Mouse (Mus musculus): ENCODE measurements around the gene Csrnp2. TPM values are rescaled to one million over a fixed set of nuclear protein-coding genes. Genes with fewer than 3 reads are reported as not detected.

Gene Csrnp2
- polyA plus RNA-seq, 1 experiment from 2014 or later: 18.6 TPM

DNA sequence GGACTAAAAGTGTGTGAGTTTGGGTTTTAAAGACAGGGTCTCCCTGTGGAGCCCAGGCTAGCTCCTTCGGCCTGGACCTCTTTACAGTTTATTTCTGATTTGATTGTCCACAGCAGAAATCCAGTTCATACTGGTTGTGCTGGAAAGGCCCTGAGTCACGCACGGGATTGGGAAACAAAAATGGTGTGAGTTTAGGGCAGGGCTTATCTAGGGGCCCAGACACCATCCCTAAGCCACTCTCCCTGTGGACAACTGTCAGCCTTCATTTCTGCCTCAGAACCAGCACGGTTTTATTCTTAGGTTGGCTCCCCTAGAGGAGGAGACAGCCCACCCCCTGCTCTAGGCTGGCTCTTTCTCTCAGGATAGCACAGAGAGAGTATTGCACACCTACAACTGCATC lies 62.1 kb downstream of the Csrnp2 start:
- H3K9ac ChIP-seq (ENCODE audit: low read depth, low read length): no peak overlapping the region
- H3K27me3 ChIP-seq (ENCODE audit: control insufficient read depth, insufficient read depth, low read length): no peaks in the 10 kb centered on the region
- H3K4me1 ChIP-seq (ENCODE audit: control insufficient read depth, insufficient read depth, low read length): no peaks in the 10 kb centered on the region
- no peak overlapping the region for H3K4me2 ChIP-seq (replicated peaks; ENCODE audit: low read depth, low read length)
- H3K27ac ChIP-seq (ENCODE audit: low read depth, low read length): no peak overlapping the region
- H3K9me3 ChIP-seq (ENCODE audit: control insufficient read depth, low read length): no peaks in the 10 kb centered on the region
- ATAC-seq (ENCODE audit: low FRiP score, low TSS enrichment): no peak
- no peaks in the 10 kb centered on the region for H3K36me3 ChIP-seq (ENCODE audit: control insufficient read depth, insufficient read depth, low read length)
- WGBS: 70% methylated on average over 4 of the region's 4 CpGs
- H3K4me3 ChIP-seq (ENCODE audit: low read length): no peak overlapping the region

DNA sequence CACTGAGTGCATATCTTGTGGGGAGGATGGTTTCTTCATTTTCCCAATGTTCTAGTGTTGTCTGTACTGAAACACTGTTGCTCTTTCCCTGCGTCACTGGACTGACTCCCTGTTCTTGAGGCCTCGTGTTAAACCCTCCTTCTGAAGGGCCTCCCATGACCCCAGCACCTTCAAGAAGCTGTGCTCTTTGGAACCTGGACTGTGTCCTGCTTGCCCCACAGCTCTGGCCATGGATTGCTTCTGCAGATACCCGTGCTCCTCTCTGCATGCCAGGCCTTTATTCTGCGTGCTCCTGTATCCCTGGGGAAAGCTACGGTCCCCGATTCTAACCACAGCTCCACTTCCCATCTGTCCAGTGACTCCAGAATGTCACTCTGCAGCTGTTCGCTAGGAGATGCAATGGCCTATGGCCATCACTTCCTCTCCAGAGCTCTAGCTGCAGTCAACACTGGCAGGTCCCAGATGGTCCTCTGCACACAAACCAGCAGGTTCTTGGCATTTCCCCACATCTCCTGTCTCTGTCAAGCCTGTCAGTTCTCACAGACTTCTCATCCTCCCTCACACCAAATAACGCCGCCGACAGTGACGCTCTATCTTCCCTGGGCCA lies 65.2 kb downstream of the Csrnp2 start:
- no peak overlapping the region for H3K4me3 ChIP-seq (ENCODE audit: low read length)
- 60% methylated on average over 11 of the region's 11 CpGs for WGBS
- ATAC-seq (ENCODE audit: low FRiP score, low TSS enrichment): no peak
- 0 out of 2 replicates have a peak, but pooled peaks cover 3% of the 10 kb centered on the region for H3K27me3 ChIP-seq (ENCODE audit: control insufficient read depth, insufficient read depth, low read length)
- H3K4me1 ChIP-seq (ENCODE audit: control insufficient read depth, insufficient read depth, low read length): no peaks in the 10 kb centered on the region
- H3K9me3 ChIP-seq (ENCODE audit: control insufficient read depth, low read length): no peaks in the 10 kb centered on the region
- no peak overlapping the region for H3K4me2 ChIP-seq (replicated peaks; ENCODE audit: low read depth, low read length)
- H3K9ac ChIP-seq (ENCODE audit: low read depth, low read length): no peak overlapping the region
- no peak overlapping the region for H3K27ac ChIP-seq (ENCODE audit: low read depth, low read length)
- no peaks in the 10 kb centered on the region for H3K36me3 ChIP-seq (ENCODE audit: control insufficient read depth, insufficient read depth, low read length)

Other genes starting within 250 kb of the Csrnp2 start
- gene Tmprss12, start 214.7 kb downstream of the Csrnp2 start, polyA plus RNA-seq (2014; fragmentation: Nextera tagmentation; extraction: Ambion mirVana): not detected in 2 replicates
- gene Mettl7a1, start 191.3 kb downstream of the Csrnp2 start, polyA plus RNA-seq (2014; fragmentation: Nextera tagmentation; extraction: Ambion mirVana): 10.0 and 17.4 TPM in 2 replicates
- gene Mettl7a3, start 160.6 kb downstream of the Csrnp2 start, polyA plus RNA-seq (2014; fragmentation: Nextera tagmentation; extraction: Ambion mirVana): not detected in 2 replicates
- gene Methig1, start 142.3 kb downstream of the Csrnp2 start, polyA plus RNA-seq (2014; fragmentation: Nextera tagmentation; extraction: Ambion mirVana): 0.27 and 0.87 TPM in 2 replicates
- not detected in 2 replicates for gene Mettl7a2, start 142.3 kb downstream of the Csrnp2 start, polyA plus RNA-seq (2014; fragmentation: Nextera tagmentation; extraction: Ambion mirVana)
- gene Higd1c, start 130.9 kb downstream of the Csrnp2 start, polyA plus RNA-seq (2014; fragmentation: Nextera tagmentation; extraction: Ambion mirVana): 0.77 TPM in 1 of 2 replicates, not detected in the other
- gene Gm5475, start 73.3 kb downstream of the Csrnp2 start, polyA plus RNA-seq (2014; fragmentation: Nextera tagmentation; extraction: Ambion mirVana): 0.14 TPM in 1 of 2 replicates, not detected in the other
- gene Slc11a2, start 70.4 kb downstream of the Csrnp2 start, polyA plus RNA-seq (2014; fragmentation: Nextera tagmentation; extraction: Ambion mirVana): 16.4 and 22.6 TPM in 2 replicates
- gene Letmd1, start 26.5 kb downstream of the Csrnp2 start, polyA plus RNA-seq (2014; fragmentation: Nextera tagmentation; extraction: Ambion mirVana): 19.2 and 25.4 TPM in 2 replicates
- 17.7 and 32.9 TPM in 2 replicates for gene Tfcp2, start 56.5 kb upstream of the Csrnp2 start, polyA plus RNA-seq (2014; fragmentation: Nextera tagmentation; extraction: Ambion mirVana)
- gene Pou6f1, start 104.5 kb upstream of the Csrnp2 start, polyA plus RNA-seq (2014; fragmentation: Nextera tagmentation; extraction: Ambion mirVana): 9.6 and 14.6 TPM in 2 replicates
- gene Dazap2, start 119.9 kb upstream of the Csrnp2 start, polyA plus RNA-seq (2014; fragmentation: Nextera tagmentation; extraction: Ambion mirVana): 236 and 274 TPM in 2 replicates
- 26.4 and 28.4 TPM in 2 replicates for gene Smagp, start 141.5 kb upstream of the Csrnp2 start, polyA plus RNA-seq (2014; fragmentation: Nextera tagmentation; extraction: Ambion mirVana)
- 2.1 and 2.4 TPM in 2 replicates for gene Bin2, start 174.1 kb upstream of the Csrnp2 start, polyA plus RNA-seq (2014; fragmentation: Nextera tagmentation; extraction: Ambion mirVana)
- gene Cela1, start 192.4 kb upstream of the Csrnp2 start, polyA plus RNA-seq (2014; fragmentation: Nextera tagmentation; extraction: Ambion mirVana): 9.4 and 9.9 TPM in 2 replicates
- gene Galnt6, start 233.9 kb upstream of the Csrnp2 start, polyA plus RNA-seq (2014; fragmentation: Nextera tagmentation; extraction: Ambion mirVana): 0.16 and 0.17 TPM in 2 replicates